Mouse (Mus musculus) kidney, adult 2 months (tissue): ENCODE data around the gene Trim72. TPM values are rescaled to one million over a fixed set of nuclear protein-coding genes. Genes with fewer than 3 reads are reported as not detected.
A peak's percentile ranks its signal among the peaks of the same experiment; 100 is the strongest.

ENCODE experiments used
- DNase-seq: peaks from one replicate; pipeline ENCODE4 v3.0.0; 2021
- H3K27ac ChIP-seq: fragments of 200-500 bp; 2 replicates; pipeline ENCODE4 v1.5.1; 2012; ENCODE audit warnings: low read depth, low read length, control low read depth, inconsistent platforms; ENCODE audit not compliant: insufficient read depth
- H3K27me3 ChIP-seq: fragments of 200-500 bp; replicated peaks from 2 replicates; pipeline ENCODE4 v1.6.1; 2012; ENCODE audit warnings: mild to moderate bottlenecking, moderate library complexity, low read length, inconsistent platforms; ENCODE audit not compliant: control insufficient read depth, insufficient read depth
- H3K36me3 ChIP-seq: fragments of 200-500 bp; 2 replicates; pipeline ENCODE4 v1.6.1; 2012; ENCODE audit warnings: mild to moderate bottlenecking, moderate library complexity, low read length, inconsistent platforms; ENCODE audit not compliant: control insufficient read depth, insufficient read depth
- H3K4me1 ChIP-seq: fragments of 200-500 bp; 2 replicates; pipeline ENCODE4 v1.6.1; 2011; ENCODE audit warnings: low read length; ENCODE audit not compliant: control insufficient read depth, insufficient read depth
- H3K4me3 ChIP-seq: fragments of 200-500 bp; 2 replicates; pipeline ENCODE4 v1.5.1; 2011; ENCODE audit warnings: mild to moderate bottlenecking, low read depth, low read length, control low read depth; ENCODE audit not compliant: insufficient read depth
- CTCF ChIP-seq: fragments of 200-500 bp; conservative IDR thresholded peaks from 2 replicates; pipeline ENCODE4 v1.5.1; 2011; ENCODE audit warnings: low read depth, mild to moderate bottlenecking, control low read depth, low read length, moderate library complexity, mixed read lengths; ENCODE audit not compliant: insufficient read depth, insufficient read length
- POLR2A ChIP-seq: fragments of 200-500 bp; IDR thresholded peaks from one replicate; pipeline ENCODE4 v1.6.1; 2011; ENCODE audit warnings: low read depth, low read length, control low read depth
- WGBS: fragments of 180-500 bp; shearing (Covaris S2); methylation state at CpG from one replicate; pipeline ENCODE4 v1.1.7; 2018; 5-methylcytosine and 5-hydroxymethylcytosine counted together
- polyA plus RNA-seq: library from polyadenylated mRNA; depleted of rRNA; stranded (reverse); fragments of >200 nt; gene quantifications from 2 replicates; pipeline ENCODE4 v1.2.3, GENCODE M21; 2012

Gene Trim72
- polyA plus RNA-seq, 1 experiment = 2.8 TPM

- no peak for DNase-seq
- Histone ChIP-seq H3K4me1 (no peaks in the 10 kb centered on the region), H3K4me3 (no peak overlapping the region), H3K27me3 (no peaks in the 10 kb centered on the region), H3K27ac (no peak overlapping the region), H3K36me3 (no peaks in the 10 kb centered on the region)
- 54% methylated on average over 4 of the region's 4 CpGs for WGBS
- TF ChIP-seq POLR2A (no peak), CTCF (no peak)
These were observed 40.5 kb downstream of the Trim72 start for GRCm38 (mm10) chr7:128044142-128044785.

GRCm38 (mm10) chr7:128045640-128046039, 41.9 kb downstream of the Trim72 start:
- Histone ChIP-seq H3K4me1 (no peaks in the 10 kb centered on the region), H3K27ac (no peak overlapping the region), H3K27me3 (no peaks in the 10 kb centered on the region), H3K36me3 (no peaks in the 10 kb centered on the region), H3K4me3 (no peak overlapping the region)
- no peak for DNase-seq
- 79% methylated on average over 2 of the region's 2 CpGs for WGBS
- TF ChIP-seq CTCF = no peak
- no peak for TF ChIP-seq POLR2A

- Histone ChIP-seq H3K4me1 (no peaks in the 10 kb centered on the region), H3K36me3 (no peaks in the 10 kb centered on the region), H3K27me3 (no peaks in the 10 kb centered on the region), H3K27ac (no peak overlapping the region), H3K4me3 (no peak overlapping the region)
- TF ChIP-seq CTCF (no peak), POLR2A (no peak)
- 91% methylated on average over 4 of the region's 4 CpGs for WGBS
- peak; percentile 15 for DNase-seq
These were observed 45.1 kb downstream of the Trim72 start for GRCm38 (mm10) chr7:128048819-128049218.

- TF ChIP-seq POLR2A (no peak), CTCF (no peak)
- H3K4me3 ChIP-seq = no peak overlapping the region
- H3K36me3 ChIP-seq = no peaks in the 10 kb centered on the region
- H3K27me3 ChIP-seq = no peaks in the 10 kb centered on the region
- H3K4me1 ChIP-seq = no peaks in the 10 kb centered on the region
- 87% methylated on average over 2 of the region's 2 CpGs for WGBS
- H3K27ac ChIP-seq = no peak overlapping the region
- no peak for DNase-seq
These were observed 45.5 kb downstream of the Trim72 start for GRCm38 (mm10) chr7:128049254-128049653.

- no peaks in the 10 kb centered on the region for H3K27me3 ChIP-seq
- 62% methylated on average over 4 of the region's 4 CpGs for WGBS
- no peak for DNase-seq
- no peak for TF ChIP-seq CTCF
- no peak for TF ChIP-seq POLR2A
- no peaks in the 10 kb centered on the region for H3K4me1 ChIP-seq
- no peak overlapping the region for H3K4me3 ChIP-seq
- H3K36me3 ChIP-seq = no peaks in the 10 kb centered on the region
- no peak overlapping the region for H3K27ac ChIP-seq
These were observed 47.0 kb downstream of the Trim72 start for GRCm38 (mm10) chr7:128050739-128051138.

- Histone ChIP-seq H3K4me3 (no peak overlapping the region), H3K4me1 (no peaks in the 10 kb centered on the region), H3K27ac (no peak overlapping the region), H3K27me3 (no peaks in the 10 kb centered on the region), H3K36me3 (no peaks in the 10 kb centered on the region)
- TF ChIP-seq POLR2A = no peak
- 64% methylated on average over 5 of the region's 5 CpGs for WGBS
- no peak for DNase-seq
These were observed 49.3 kb downstream of the Trim72 start for GRCm38 (mm10) chr7:128053061-128053460.

- TF ChIP-seq POLR2A = no peak
- TF ChIP-seq CTCF = no peak
- Histone ChIP-seq H3K27me3 (no peaks in the 10 kb centered on the region), H3K4me1 (no peaks in the 10 kb centered on the region), H3K36me3 (no peaks in the 10 kb centered on the region), H3K4me3 (no peak overlapping the region), H3K27ac (no peak overlapping the region)
- no peak for DNase-seq
- 62% methylated on average over 3 of the region's 3 CpGs for WGBS
These were observed 53.2 kb downstream of the Trim72 start for GRCm38 (mm10) chr7:128056917-128057444.
